Comparison of ENCODE assay signal across 8 mouse cellular contexts in the genomic region with DNA sequence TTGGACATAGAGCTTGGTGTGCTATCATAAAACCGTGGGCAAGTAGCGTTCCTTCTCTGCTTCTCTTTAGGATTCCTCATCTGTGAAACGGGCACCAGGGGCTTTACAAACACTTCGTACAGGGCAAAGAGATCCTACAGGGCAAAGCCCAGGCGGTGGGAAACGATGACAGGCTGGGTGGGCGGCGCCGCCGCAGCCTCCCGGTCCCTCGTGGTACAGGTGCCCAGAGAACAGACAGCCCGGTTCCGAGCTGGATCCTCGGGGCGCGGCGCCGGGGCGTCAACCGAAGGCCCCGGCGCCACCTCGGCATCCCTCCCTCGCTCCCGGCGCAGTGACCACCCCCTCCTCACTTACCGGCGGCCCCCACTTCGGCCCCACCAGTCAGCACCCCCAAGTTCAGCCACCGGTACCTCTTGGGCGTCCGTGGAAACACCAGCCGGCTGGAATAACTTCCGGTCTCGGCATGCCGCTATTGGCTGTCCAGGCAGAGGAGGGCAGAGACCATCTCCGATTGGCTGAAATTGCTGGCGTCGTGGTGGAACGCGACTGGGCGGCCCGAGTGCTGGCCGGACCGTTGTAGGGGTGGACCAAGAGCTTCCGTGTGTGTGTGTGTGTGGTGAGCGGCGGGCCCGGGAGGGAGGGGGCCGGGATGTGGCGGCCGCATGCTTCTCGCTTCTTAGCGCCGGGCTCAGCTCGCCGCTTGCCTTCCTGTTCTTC. TPM values are rescaled to one million over a fixed set of nuclear protein-coding genes. Genes with fewer than 3 reads are reported as not detected.
DNase-seq lines count a peak whose midpoint lies in the region; ATAC-seq and TF ChIP-seq lines count a peak whose summit lies in the region.

A gene (minus strand): TSS at position 460 of the 717 bp plus-strand sequence.

- H3K9ac ChIP-seq in forebrain, embryonic 16.5 days (replicated peaks; ENCODE audit: low read depth, low read length): peak within 1 kb of the TSS; percentile 71
- H3K9ac ChIP-seq in lung, embryonic 14.5 days: peak within 1 kb of the TSS; percentile 79

- WGBS in forebrain, embryonic 16.5 days: under 1% methylated on average over 57 of the region's 58 CpGs
- under 1% methylated on average over 56 of the region's 58 CpGs for WGBS in lung, embryonic 14.5 days
- WGBS in olfactory bulb, adult 2 months: under 1% methylated on average over 58 of the region's 58 CpGs
- under 1% methylated on average over 58 of the region's 58 CpGs for WGBS in thymus, adult 2 months

- ATAC-seq in G1E (ENCODE audit: extremely low read depth, insufficient number of reproducible peaks, low FRiP score, poor library complexity, severe bottlenecking): peak; percentile 98
- ATAC-seq in forebrain, embryonic 16.5 days: peak; percentile 100
- peak; percentile 100 for ATAC-seq in lung, embryonic 14.5 days (ENCODE audit: insufficient read depth)

- intact Hi-C loops in heart, postnatal 36 days (cut with DNase I): loop anchor here (2.0 to 5.0 kb wide), 3 partner anchors 57 to 102 kb away; a partner anchor contains a TSS

- no peaks in the 10 kb centered on the region for H3K9me3 ChIP-seq in G1E (replicated peaks)
- no peaks in the 10 kb centered on the region for H3K9me3 ChIP-seq in forebrain, embryonic 16.5 days (ENCODE audit: control insufficient read depth, low read length)
- H3K9me3 ChIP-seq in lung, embryonic 14.5 days (ENCODE audit: low read depth, low read length): no peaks in the 10 kb centered on the region

- peaks cover 55% of the 10 kb centered on the region for H3K36me3 ChIP-seq in G1E (replicated peaks)
- H3K36me3 ChIP-seq in forebrain, embryonic 16.5 days (ENCODE audit: control insufficient read depth, insufficient read depth): no peaks in the 10 kb centered on the region
- H3K36me3 ChIP-seq in lung, embryonic 14.5 days (ENCODE audit: insufficient read depth): no peaks in the 10 kb centered on the region
- H3K36me3 ChIP-seq in thymus, adult 2 months (ENCODE audit: control insufficient read depth, insufficient read depth, low read length): no peaks in the 10 kb centered on the region

- H3K27me3 ChIP-seq in G1E (ENCODE audit: insufficient read depth, low read length): no peaks in the 10 kb centered on the region
- no peaks in the 10 kb centered on the region for H3K27me3 ChIP-seq in forebrain, embryonic 16.5 days (replicated peaks; ENCODE audit: control insufficient read depth, insufficient read depth, low read length)
- no peaks in the 10 kb centered on the region for H3K27me3 ChIP-seq in lung, embryonic 14.5 days (ENCODE audit: insufficient read depth, low read length)
- H3K27me3 ChIP-seq in thymus, adult 2 months (ENCODE audit: control insufficient read depth, insufficient read depth, low read length): no peaks in the 10 kb centered on the region

- no peak for TF ChIP-seq CTCF in G1E (IDR thresholded peaks at IDR 0.05; ENCODE audit: low read depth, low read length)
- no peak for TF ChIP-seq CTCF in layer of hippocampus, adult 2 months (conservative IDR thresholded peaks at IDR 0.05)
- no peak for TF ChIP-seq CTCF in lung, embryonic 14.5 days (IDR thresholded peaks at IDR 0.05; ENCODE audit: low read depth)
- no peak for TF ChIP-seq CTCF in olfactory bulb, adult 2 months (IDR thresholded peaks at IDR 0.05; ENCODE audit: insufficient read depth, low read depth, low read length)
- peak; percentile 40; the same call in 1 of the 2 replicates for TF ChIP-seq CTCF in thymus, adult 2 months (IDR thresholded peaks at IDR 0.05; ENCODE audit: borderline replicate concordance, control insufficient read depth, extremely low read depth, insufficient read depth, low read length, poor library complexity)

- peak within 1 kb of the TSS; percentile 96 for H3K4me2 ChIP-seq in forebrain, embryonic 16.5 days (ENCODE audit: low read length)
- peak within 1 kb of the TSS; percentile 87 for H3K4me2 ChIP-seq in lung, embryonic 14.5 days

- peak; percentile 53; the same call in 1 of the 2 replicates for TF ChIP-seq POLR2A in olfactory bulb, adult 2 months (IDR thresholded peaks at IDR 0.05; ENCODE audit: insufficient read depth, low read depth, low read length)
- peak; percentile 57; the same call in 1 of the 2 replicates for TF ChIP-seq POLR2A in thymus, adult 2 months (IDR thresholded peaks at IDR 0.05; ENCODE audit: control insufficient read depth, extremely low read depth, insufficient read depth, low read length, poor library complexity)

- H3K4me3 ChIP-seq in G1E (ENCODE audit: low read depth, low read length): peak within 1 kb of the TSS; percentile 79
- peak within 1 kb of the TSS; percentile 76 for H3K4me3 ChIP-seq in forebrain, embryonic 16.5 days (replicated peaks; ENCODE audit: low read length)
- peak within 1 kb of the TSS; percentile 73 for H3K4me3 ChIP-seq in layer of hippocampus, adult 2 months
- peak within 1 kb of the TSS; percentile 91 for H3K4me3 ChIP-seq in lung, embryonic 14.5 days (ENCODE audit: low read depth, low read length)
- peak within 1 kb of the TSS; percentile 71 for H3K4me3 ChIP-seq in olfactory bulb, adult 2 months (ENCODE audit: insufficient read depth, low read depth, low read length)
- peak within 1 kb of the TSS; percentile 66 for H3K4me3 ChIP-seq in thymus, adult 2 months (ENCODE audit: control insufficient read depth, insufficient read depth, low read length)

- H3K27ac ChIP-seq in forebrain, embryonic 16.5 days (ENCODE audit: low read length): no peak within 1 kb of the TSS
- H3K27ac ChIP-seq in layer of hippocampus, adult 2 months: peak within 1 kb of the TSS; percentile 83
- peak within 1 kb of the TSS; percentile 36; the same call in 1 of the 2 replicates for H3K27ac ChIP-seq in lung, embryonic 14.5 days (ENCODE audit: low read depth)
- H3K27ac ChIP-seq in olfactory bulb, adult 2 months (ENCODE audit: insufficient read depth, low read depth, low read length): 0 out of 2 replicates have a peak within 1 kb of the TSS, but pooled peaks have one; percentile 19
- H3K27ac ChIP-seq in thymus, adult 2 months (ENCODE audit: control insufficient read depth, insufficient read depth, low read length): peak within 1 kb of the TSS; percentile 6; the same call in 1 of the 2 replicates

- DNase-seq in G1E (ENCODE audit: low spot score): peak; percentile 100
- peak; percentile 94 to 97 for DNase-seq in cerebellum, adult 18-20 months
- peak; percentile 93 to 95 for DNase-seq in heart, postnatal 36 days
- DNase-seq in layer of hippocampus, adult 2 months (ENCODE audit: low spot score in 2 of 2): peak; percentile 95 to 96
- peak; percentile 97 for DNase-seq in lung, embryonic 14.5 days
- DNase-seq in thymus, adult 2 months: peak; percentile 90

- peaks cover 57% of the 10 kb centered on the region for H3K4me1 ChIP-seq in G1E (ENCODE audit: insufficient read depth, low read depth, low read length)
- H3K4me1 ChIP-seq in forebrain, embryonic 16.5 days (replicated peaks; ENCODE audit: control insufficient read depth, insufficient read depth, low read length): peaks cover 19% of the 10 kb centered on the region
- H3K4me1 ChIP-seq in lung, embryonic 14.5 days (ENCODE audit: insufficient read depth): peaks cover 10% of the 10 kb centered on the region; the same call in 1 of the 2 replicates
- peaks cover 2% of the 10 kb centered on the region; the same call in 1 of the 2 replicates for H3K4me1 ChIP-seq in olfactory bulb, adult 2 months (ENCODE audit: control insufficient read depth, insufficient read depth, low read length)
- H3K4me1 ChIP-seq in thymus, adult 2 months (replicated peaks; ENCODE audit: control insufficient read depth, insufficient read depth, low read length): peaks cover 11% of the 10 kb centered on the region

RNA-seq across cellular contexts. Expression of the gene that starts here (rescaled TPM):
- total RNA-seq in G1E (2014; fragmentation: Nextera tagmentation) (81.0 and 90.1 TPM in 2 replicates), G1E (2017) (62.1 and 80.9 TPM in 2 replicates)
- polyA plus RNA-seq in G1E (2012): 49.0 and 78.3 TPM in 2 replicates
- polyA plus RNA-seq in forebrain, embryonic 16.5 days (2015; fragmentation: Nextera tagmentation; extraction: Ambion mirVana): 113 and 114 TPM in 2 replicates
- total RNA-seq in heart, postnatal 36 days (2021): 10 to 100 TPM; 32.5 to 40.6 TPM
- total RNA-seq in layer of hippocampus, adult 2 months (2021): 10 to 100 TPM; 82.0 to 86.2 TPM
- polyA plus RNA-seq in lung, embryonic 14.5 days (2014; fragmentation: Nextera tagmentation; extraction: Ambion mirVana): 94.9 and 101 TPM in 2 replicates
- polyA plus RNA-seq in olfactory bulb, adult 2 months (2012; ENCODE audit: insufficient read depth, insufficient read length, low replicate concordance, missing spikeins): 429 TPM in 1 of 2 replicates, not detected in the other
- 71.3 and 72.3 TPM in 2 replicates for polyA plus RNA-seq in thymus, adult 2 months (2012; rRNA removed)
